Mouse (Mus musculus) intestine, embryonic 16.5 days (tissue): ENCODE results near the gene Gm436. TPM values are rescaled to one million over a fixed set of nuclear protein-coding genes. Genes with fewer than 3 reads are reported as not detected.

Experiments used
- ATAC-seq: fragments of 200-750 bp; cut with Nextera tagmentation; 2 replicates; pipeline ENCODE4 v1.8.0; 2017; ENCODE audit warnings: moderate TSS enrichment, moderate library complexity
- H3K27ac ChIP-seq: fragments of 300-500 bp; sonication (generic); 2 replicates; pipeline ENCODE4 v1.5.1; 2014; ENCODE audit warnings: mild to moderate bottlenecking, low read length
- H3K27me3 ChIP-seq: fragments of 300-500 bp; sonication (generic); replicated peaks from 2 replicates; pipeline ENCODE4 v1.6.1; 2014; ENCODE audit warnings: low read length, control low read depth, mixed read lengths; ENCODE audit not compliant: control insufficient read depth, insufficient read depth
- H3K36me3 ChIP-seq: fragments of 300-500 bp; sonication (generic); 2 replicates; pipeline ENCODE4 v1.6.1; 2014; ENCODE audit warnings: low read length, control low read depth; ENCODE audit not compliant: control insufficient read depth, insufficient read depth
- H3K4me1 ChIP-seq: fragments of 300-500 bp; sonication (generic); 2 replicates; pipeline ENCODE4 v1.6.1; 2014; ENCODE audit warnings: low read length, control low read depth, mixed read lengths; ENCODE audit not compliant: control insufficient read depth, insufficient read depth
- H3K4me2 ChIP-seq: fragments of 300-500 bp; sonication (generic); 2 replicates; pipeline ENCODE4 v1.6.1; 2014; ENCODE audit warnings: low read depth, low read length, control low read depth
- H3K4me3 ChIP-seq: fragments of 300-500 bp; sonication (generic); 2 replicates; pipeline ENCODE4 v1.5.1; 2014; ENCODE audit warnings: mild to moderate bottlenecking, low read length
- H3K9ac ChIP-seq: fragments of 300-500 bp; sonication (generic); 2 replicates; pipeline ENCODE4 v1.6.1; 2014; ENCODE audit warnings: low read depth, low read length
- H3K9me3 ChIP-seq: fragments of 300-500 bp; sonication (generic); 2 replicates; pipeline ENCODE4 v1.6.1; 2016; ENCODE audit warnings: low read length, control low read depth; ENCODE audit not compliant: control insufficient read depth
- WGBS: fragments of 180-500 bp; shearing (Covaris S2); extraction: QIAGEN DNeasy Blood & Tissue Kit; methylation state at CpG from one replicate; pipeline ENCODE4 v1.1.7; 2014; 5-methylcytosine and 5-hydroxymethylcytosine counted together
- polyA plus RNA-seq: library from polyadenylated mRNA; unstranded; fragments of >200 nt; fragmentation: Nextera tagmentation; extraction: Ambion mirVana; gene quantifications from 2 replicates; pipeline ENCODE4 v1.2.1, GENCODE M21; 2015

The Gm436 gene
- not detected in 2 replicates for polyA plus RNA-seq

DNA sequence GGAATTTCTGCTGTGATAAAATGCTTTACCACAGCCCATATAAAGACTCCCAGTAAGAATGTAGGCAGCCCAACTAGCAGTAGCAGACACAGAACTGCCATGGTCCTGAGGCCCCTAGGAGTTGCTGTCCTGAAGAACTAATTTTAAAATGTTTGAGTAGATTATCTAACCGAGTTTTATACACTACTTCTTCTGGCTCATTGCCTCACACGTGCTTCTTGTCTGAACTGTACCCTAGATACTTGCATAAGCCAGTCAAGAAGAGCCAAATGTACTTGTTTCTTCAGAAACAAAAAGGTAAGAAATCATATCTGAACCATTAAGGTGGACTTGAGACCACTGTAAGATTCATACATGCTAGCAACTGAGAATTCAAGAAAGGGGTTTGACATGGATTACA lies at the start of gene Gm436:
Gm436 (minus strand) TSS at position 101 of the 400 bp plus-strand sequence.
- H3K4me3 ChIP-seq = no peak within 1 kb of the TSS
- ATAC-seq = no peak
- no peaks in the 10 kb centered on the region for H3K27me3 ChIP-seq
- no peak within 1 kb of the TSS for H3K9ac ChIP-seq
- WGBS = 53% methylated on average over 2 of the region's 2 CpGs
- no peaks in the 10 kb centered on the region for H3K4me1 ChIP-seq
- no peak within 1 kb of the TSS for H3K27ac ChIP-seq
- no peaks in the 10 kb centered on the region for H3K9me3 ChIP-seq
- H3K36me3 ChIP-seq = no peaks in the 10 kb centered on the region
- H3K4me2 ChIP-seq = no peak within 1 kb of the TSS

DNA sequence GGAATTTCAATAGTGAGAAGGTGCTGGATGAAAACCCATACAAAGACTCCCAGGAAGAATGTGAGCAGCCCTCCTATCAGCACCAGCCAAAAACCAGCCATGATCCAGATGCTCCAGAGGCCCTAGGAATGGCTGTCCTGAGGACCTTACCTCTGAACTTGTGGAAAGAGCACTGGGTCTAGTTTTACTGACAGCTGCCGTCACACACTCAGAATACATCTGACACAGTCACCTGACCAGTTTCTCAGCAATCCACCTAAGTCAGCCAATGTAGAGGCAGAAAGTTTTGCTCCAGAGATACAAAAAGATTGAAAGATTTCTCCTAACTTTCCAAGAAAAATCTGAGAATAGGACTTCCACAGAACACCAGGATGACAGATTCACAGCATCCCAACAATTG lies 35.1 kb upstream of the Gm436 start, which contains the start of gene Gm13178:
Gm13178 (minus strand) TSS at position 101 of the 400 bp plus-strand sequence.
- Histone ChIP-seq H3K27me3 (no peaks in the 10 kb centered on the region), H3K9me3 (no peaks in the 10 kb centered on the region), H3K9ac (no peak within 1 kb of the TSS), H3K27ac (no peak within 1 kb of the TSS), H3K36me3 (no peaks in the 10 kb centered on the region), H3K4me2 (no peak within 1 kb of the TSS), H3K4me3 (no peak within 1 kb of the TSS), H3K4me1 (no peaks in the 10 kb centered on the region)
- ATAC-seq = no peak
- 88% methylated on average over 1 of the region's 1 CpGs for WGBS

DNA sequence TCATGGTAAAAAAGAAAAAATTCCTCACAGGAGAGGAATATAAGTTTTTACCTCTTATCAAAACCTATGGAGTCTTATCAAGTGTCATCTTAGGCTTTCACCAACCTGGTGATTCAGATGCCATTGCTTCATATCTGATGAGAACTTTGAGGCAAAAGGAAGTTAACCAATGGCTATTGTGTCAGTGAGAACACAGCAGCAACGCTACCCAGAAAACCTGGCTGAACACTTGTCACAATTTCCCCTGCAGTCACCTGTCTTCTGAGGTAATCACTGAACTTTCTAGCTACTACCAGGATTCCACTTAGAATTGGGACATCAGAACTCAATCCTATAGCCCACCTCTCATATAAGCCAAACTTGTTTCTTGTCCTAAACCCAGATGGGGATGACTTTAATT lies 33.5 kb upstream of the Gm436 start:
- H3K4me1 ChIP-seq = no peaks in the 10 kb centered on the region
- no peak overlapping the region for H3K9ac ChIP-seq
- H3K4me2 ChIP-seq = no peak overlapping the region
- H3K27ac ChIP-seq = no peak overlapping the region
- no peak for ATAC-seq
- 76% methylated on average over 1 of the region's 1 CpGs for whole genome bisulfite sequencing
- H3K27me3 ChIP-seq = no peaks in the 10 kb centered on the region
- no peaks in the 10 kb centered on the region for H3K9me3 ChIP-seq
- H3K4me3 ChIP-seq = no peak overlapping the region
- no peaks in the 10 kb centered on the region for H3K36me3 ChIP-seq

GRCm38 (mm10) chr4:144718288-144718687 lies 32.1 kb upstream of the Gm436 start:
- ATAC-seq = no peak
- Histone ChIP-seq H3K27me3 (no peaks in the 10 kb centered on the region), H3K27ac (no peak overlapping the region), H3K36me3 (no peaks in the 10 kb centered on the region), H3K4me3 (no peak overlapping the region), H3K9ac (no peak overlapping the region), H3K9me3 (no peaks in the 10 kb centered on the region), H3K4me2 (no peak overlapping the region), H3K4me1 (no peaks in the 10 kb centered on the region)
- WGBS = 71% methylated on average over 1 of the region's 1 CpGs

DNA sequence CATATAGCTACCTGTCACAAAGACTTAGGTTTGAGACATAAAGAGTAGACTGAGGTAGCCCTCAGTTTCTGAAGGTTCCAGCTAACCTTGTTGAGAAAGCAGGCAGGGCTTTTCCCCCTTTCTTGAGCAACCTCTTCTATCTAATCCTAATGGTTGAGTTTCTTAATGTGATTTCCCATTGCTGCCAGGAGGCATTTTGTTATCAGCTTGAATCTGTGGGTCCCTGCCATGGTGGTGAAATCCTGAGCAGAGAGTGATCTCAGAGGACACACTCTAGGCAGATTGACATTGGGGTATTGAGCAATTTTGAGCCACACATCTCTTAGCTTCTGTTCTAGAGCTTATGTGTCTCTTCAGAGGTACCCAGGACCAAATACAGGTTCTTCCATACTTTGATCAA lies 47.9 kb downstream of the Gm436 start:
- Histone ChIP-seq H3K4me3 (no peak overlapping the region), H3K9me3 (no peaks in the 10 kb centered on the region), H3K36me3 (no peaks in the 10 kb centered on the region), H3K4me2 (no peak overlapping the region), H3K27ac (no peak overlapping the region), H3K4me1 (no peaks in the 10 kb centered on the region), H3K9ac (no peak overlapping the region), H3K27me3 (no peaks in the 10 kb centered on the region)
- no peak for ATAC-seq

Other genes with a start within 250 kb of the Gm436 start
- not detected in 2 replicates for gene 1700012P22Rik, start 247.6 kb downstream of the Gm436 start, polyA plus RNA-seq
- not detected in 2 replicates for gene Gm9944, start 233.1 kb downstream of the Gm436 start, polyA plus RNA-seq
- gene Aadacl3, start 222.6 kb downstream of the Gm436 start, polyA plus RNA-seq = not detected in 2 replicates
- not detected in 2 replicates for gene 9430007A20Rik, start 166.5 kb downstream of the Gm436 start, polyA plus RNA-seq
- gene Gm13124, start 121.2 kb downstream of the Gm436 start, polyA plus RNA-seq = not detected in 2 replicates
- not detected in 2 replicates for gene Aadacl4, start 72.7 kb downstream of the Gm436 start, polyA plus RNA-seq
- 0.36 TPM in 1 of 2 replicates, not detected in the other for gene Gm13178, start 35.0 kb upstream of the Gm436 start, polyA plus RNA-seq
- 0.45 and 0.61 TPM in 2 replicates for gene Gm438, start 100.2 kb upstream of the Gm436 start, polyA plus RNA-seq
- 122 and 132 TPM in 2 replicates for gene Dhrs3, start 206.5 kb upstream of the Gm436 start, polyA plus RNA-seq